Mouse (Mus musculus) forebrain, embryonic 10.5 days (tissue): ENCODE measurements around the gene Kif5a. TPM values are rescaled to one million over a fixed set of nuclear protein-coding genes. Genes with fewer than 3 reads are reported as not detected.

Experiments
- DNase-seq: peaks from one replicate; pipeline ENCODE4 v3.0.0-alpha.2; 2017; ENCODE audit warnings: low spot score; ENCODE audit errors: extremely low spot score
- H3K27ac ChIP-seq: fragments of 300-500 bp; sonication (generic); 2 replicates; pipeline ENCODE4 v1.5.1; 2016; ENCODE audit warnings: mild to moderate bottlenecking
- H3K27me3 ChIP-seq: fragments of 300-500 bp; sonication (generic); 2 replicates; pipeline ENCODE4 v1.6.1; 2016; ENCODE audit warnings: mild to moderate bottlenecking; ENCODE audit not compliant: poor library complexity, severe bottlenecking
- H3K36me3 ChIP-seq: fragments of 300-500 bp; sonication (generic); replicated peaks from 2 replicates; pipeline ENCODE4 v1.6.1; 2016; ENCODE audit warnings: mild to moderate bottlenecking, moderate library complexity
- H3K4me1 ChIP-seq: fragments of 300-500 bp; sonication (generic); 2 replicates; pipeline ENCODE4 v1.6.1; 2016
- H3K4me3 ChIP-seq: fragments of 300-500 bp; sonication (generic); 2 replicates; pipeline ENCODE4 v1.5.1; 2016; ENCODE audit warnings: mild to moderate bottlenecking, moderate library complexity
- H3K9me3 ChIP-seq: fragments of 300-500 bp; sonication (generic); 2 replicates; pipeline ENCODE4 v1.6.1; 2016; ENCODE audit warnings: mild to moderate bottlenecking, moderate library complexity
- WGBS: fragments of 180-500 bp; shearing (Covaris S2); methylation state at CpG from one replicate; pipeline ENCODE4 v1.1.7; 2016; 5-methylcytosine and 5-hydroxymethylcytosine counted together
- polyA plus RNA-seq: library from polyadenylated mRNA; unstranded; fragments of >200 nt; fragmentation: Nextera tagmentation; extraction: Ambion mirVana; gene quantifications from 2 replicates; pipeline ENCODE4 v1.2.1, GENCODE M21; 2016

Gene Kif5a
- polyA plus RNA-seq, 1 experiment from 2014 or later = 7.9 TPM

DNA sequence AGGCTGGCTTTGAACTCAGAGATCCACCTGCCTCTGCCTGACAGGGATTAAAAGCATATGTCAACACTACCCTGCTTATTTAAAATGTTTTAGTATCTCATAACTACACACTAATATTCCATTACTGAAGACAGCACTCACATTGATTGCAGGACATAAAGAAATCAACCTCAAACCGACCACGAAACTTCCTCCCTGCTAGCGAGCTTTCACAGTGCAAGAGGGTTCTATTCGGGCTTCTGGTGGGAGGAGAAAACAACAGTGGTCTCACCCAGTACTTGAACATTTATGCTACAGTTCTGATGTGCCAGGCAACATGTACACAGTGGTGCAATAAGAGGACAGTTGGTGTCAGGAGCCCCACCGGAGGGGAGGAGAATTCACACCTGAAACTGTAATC lies 12.3 kb downstream of the Kif5a start:
- 86% methylated on average over 5 of the region's 5 CpGs for WGBS
- H3K27ac ChIP-seq = no peak overlapping the region
- no peaks in the 10 kb centered on the region for H3K27me3 ChIP-seq
- DNase-seq = no peak
- H3K9me3 ChIP-seq = no peaks in the 10 kb centered on the region
- H3K4me1 ChIP-seq = peaks cover under 1% of the 10 kb centered on the region; the same call in 1 of the 2 replicates
- H3K4me3 ChIP-seq = no peak overlapping the region
- H3K36me3 ChIP-seq = no peaks in the 10 kb centered on the region

DNA sequence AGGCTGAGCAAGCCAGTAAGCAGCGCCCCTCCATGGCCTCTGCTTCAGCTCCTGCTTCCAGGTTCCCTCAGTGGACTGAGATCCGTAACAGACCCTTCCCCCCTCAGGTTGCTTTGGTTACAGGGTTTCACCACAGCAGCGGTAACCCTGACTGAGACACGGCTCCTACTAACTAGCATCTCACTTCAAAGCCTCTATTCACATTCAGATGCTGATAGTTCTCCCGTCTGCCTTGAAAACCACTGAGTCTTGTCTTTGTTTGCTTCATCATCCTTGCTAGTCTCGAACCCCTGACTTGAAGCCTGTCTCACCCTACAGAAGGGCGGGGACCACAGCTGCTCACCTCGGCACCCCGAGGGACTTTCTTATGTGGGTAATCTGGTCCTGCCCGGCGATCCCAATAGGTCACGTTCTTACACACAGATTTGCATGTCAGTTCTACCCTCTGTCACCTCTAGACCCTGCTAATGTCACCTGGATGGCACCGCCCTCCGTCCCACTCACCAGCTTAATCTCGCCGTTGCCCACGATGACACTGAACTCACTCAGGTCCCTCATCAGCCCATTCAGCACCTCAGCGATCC lies 24.8 kb downstream of the Kif5a start:
- H3K4me3 ChIP-seq = no peak overlapping the region
- peaks cover 33% of the 10 kb centered on the region for H3K36me3 ChIP-seq
- peaks cover 11% of the 10 kb centered on the region for H3K4me1 ChIP-seq
- DNase-seq = no peak
- no peaks in the 10 kb centered on the region for H3K9me3 ChIP-seq
- 77% methylated on average over 18 of the region's 18 CpGs for WGBS
- H3K27me3 ChIP-seq = peaks cover 6% of the 10 kb centered on the region; the same call in 1 of the 2 replicates
- no peak overlapping the region for H3K27ac ChIP-seq

DNA sequence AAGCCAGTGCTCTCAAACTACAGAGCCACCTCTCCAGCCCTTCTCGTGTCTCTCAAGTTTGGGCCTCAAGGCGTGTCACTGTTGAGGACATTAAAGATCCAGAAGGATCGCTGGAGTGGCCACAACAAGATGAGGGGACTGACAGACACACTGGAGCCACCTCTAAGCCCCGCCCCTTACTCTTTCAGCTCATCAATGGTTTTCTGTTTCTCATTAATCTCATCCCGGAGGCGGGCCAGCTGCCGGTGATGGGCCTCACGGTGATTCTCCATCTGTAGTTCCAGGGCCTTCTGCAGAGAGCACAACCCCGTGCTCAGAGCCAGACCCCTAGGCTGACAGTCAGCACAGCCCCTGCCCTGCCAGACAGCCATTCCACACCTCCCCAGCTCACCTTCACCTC lies 26.6 kb downstream of the Kif5a start:
- Histone ChIP-seq H3K27me3 (peaks cover 6% of the 10 kb centered on the region; the same call in 1 of the 2 replicates), H3K27ac (no peak overlapping the region), H3K9me3 (no peaks in the 10 kb centered on the region), H3K4me1 (peaks cover 11% of the 10 kb centered on the region), H3K36me3 (peaks cover 20% of the 10 kb centered on the region), H3K4me3 (no peak overlapping the region)
- WGBS = 51% methylated on average over 9 of the region's 9 CpGs
- DNase-seq = no peak

DNA sequence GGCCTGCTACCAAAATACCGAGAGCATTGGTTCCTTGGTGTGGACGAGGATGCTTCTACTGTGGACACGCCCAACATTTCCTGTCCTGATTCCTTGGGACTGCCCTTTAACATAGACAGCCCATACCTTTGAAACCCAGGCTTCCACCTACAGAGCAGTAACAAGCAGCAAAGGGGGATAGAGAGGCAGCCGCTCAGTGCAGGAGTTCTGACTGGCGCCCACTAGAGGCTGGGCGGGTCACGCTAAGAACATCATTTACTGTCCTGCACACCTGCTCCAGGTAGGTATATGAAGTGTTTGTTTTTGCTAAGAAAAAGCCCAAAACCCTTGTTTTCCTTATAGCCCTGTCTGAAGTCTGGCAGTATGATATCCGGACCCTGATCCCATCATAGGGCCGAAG lies 30.0 kb downstream of the Kif5a start:
- H3K4me1 ChIP-seq = peaks cover 11% of the 10 kb centered on the region
- WGBS = 80% methylated on average over 9 of the region's 9 CpGs
- H3K27ac ChIP-seq = no peak overlapping the region
- no peak for DNase-seq
- peaks cover 5% of the 10 kb centered on the region for H3K27me3 ChIP-seq
- peaks cover 5% of the 10 kb centered on the region; the same call in 1 of the 2 replicates for H3K36me3 ChIP-seq
- no peaks in the 10 kb centered on the region for H3K9me3 ChIP-seq
- no peak overlapping the region for H3K4me3 ChIP-seq

DNA sequence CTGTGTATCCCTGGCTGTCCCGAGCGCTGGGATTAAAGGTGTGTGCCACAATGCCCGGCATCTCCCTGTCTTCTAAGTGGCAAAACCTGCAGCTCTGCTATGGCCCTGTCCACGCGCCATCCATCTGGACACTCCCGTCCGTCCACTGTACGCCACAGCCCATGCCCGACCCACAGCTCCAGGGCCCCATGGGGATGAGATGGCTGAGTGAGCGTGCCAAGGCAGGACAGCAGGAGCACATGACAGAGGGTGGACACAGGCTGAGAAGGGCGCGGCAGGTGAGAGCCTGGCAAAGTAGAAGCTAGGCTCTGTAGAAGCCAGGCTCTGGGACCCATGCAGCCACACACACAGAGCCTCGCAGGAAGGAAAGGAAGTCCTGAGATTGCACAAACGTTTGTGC lies 31.4 kb downstream of the Kif5a start:
- no peak overlapping the region for H3K27ac ChIP-seq
- peaks cover 5% of the 10 kb centered on the region; the same call in 1 of the 2 replicates for H3K36me3 ChIP-seq
- H3K4me3 ChIP-seq = no peak overlapping the region
- 87% methylated on average over 14 of the region's 14 CpGs for WGBS
- no peak for DNase-seq
- H3K4me1 ChIP-seq = peaks cover 6% of the 10 kb centered on the region
- no peaks in the 10 kb centered on the region for H3K9me3 ChIP-seq
- H3K27me3 ChIP-seq = peaks cover 13% of the 10 kb centered on the region

DNA sequence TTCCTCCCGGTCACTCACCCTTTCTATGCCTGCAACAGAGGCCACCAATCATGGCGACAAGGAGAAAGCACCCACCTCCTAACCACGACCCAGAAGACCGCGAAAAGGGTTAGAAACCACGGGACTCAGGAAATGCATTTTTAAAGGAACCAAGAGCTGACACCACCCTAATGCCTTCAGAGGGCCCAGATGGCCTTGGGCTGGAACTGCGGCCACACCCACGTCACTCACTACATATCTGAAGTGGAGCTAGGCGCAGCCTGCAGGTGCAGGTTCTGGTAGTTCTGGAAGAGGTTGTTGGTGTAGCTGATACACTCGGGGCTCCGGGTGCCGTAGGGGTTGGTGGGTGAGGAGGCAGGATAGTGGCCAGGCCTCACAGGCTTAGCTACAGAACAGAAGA lies 32.5 kb downstream of the Kif5a start:
- Histone ChIP-seq H3K27ac (no peak overlapping the region), H3K4me3 (no peak overlapping the region), H3K27me3 (peaks cover 13% of the 10 kb centered on the region), H3K4me1 (0 out of 2 replicates have a peak, but pooled peaks cover 4% of the 10 kb centered on the region), H3K36me3 (0 out of 2 replicates have a peak, but pooled peaks cover 5% of the 10 kb centered on the region), H3K9me3 (no peaks in the 10 kb centered on the region)
- 89% methylated on average over 12 of the region's 12 CpGs for WGBS
- DNase-seq = no peak

DNA sequence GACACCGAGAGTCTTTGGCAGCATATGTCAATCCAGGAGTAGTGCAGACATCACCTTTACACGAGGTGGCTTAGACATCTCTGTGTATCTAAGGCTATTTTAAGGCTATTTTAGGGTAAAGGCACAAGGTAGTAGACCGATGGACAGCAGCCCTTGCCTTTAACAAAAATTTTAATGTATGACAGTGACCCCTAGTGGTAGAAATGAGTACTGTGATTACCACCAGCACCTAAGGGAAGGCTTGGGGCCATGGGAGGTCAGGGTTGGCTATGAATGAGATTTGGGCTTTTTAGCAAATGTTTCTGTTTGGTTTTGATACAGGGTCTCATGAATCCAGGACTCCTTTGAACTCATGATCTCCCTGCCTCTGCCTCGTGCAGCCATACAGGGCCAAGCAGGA lies 34.3 kb downstream of the Kif5a start:
- WGBS = 25% methylated on average over 4 of the region's 4 CpGs
- Histone ChIP-seq H3K36me3 (0 out of 2 replicates have a peak, but pooled peaks cover 3% of the 10 kb centered on the region), H3K4me3 (no peak overlapping the region), H3K4me1 (peaks cover 5% of the 10 kb centered on the region; the same call in 1 of the 2 replicates), H3K27ac (no peak overlapping the region), H3K27me3 (peaks cover 13% of the 10 kb centered on the region), H3K9me3 (no peaks in the 10 kb centered on the region)
- peak; percentile 37 for DNase-seq

DNA sequence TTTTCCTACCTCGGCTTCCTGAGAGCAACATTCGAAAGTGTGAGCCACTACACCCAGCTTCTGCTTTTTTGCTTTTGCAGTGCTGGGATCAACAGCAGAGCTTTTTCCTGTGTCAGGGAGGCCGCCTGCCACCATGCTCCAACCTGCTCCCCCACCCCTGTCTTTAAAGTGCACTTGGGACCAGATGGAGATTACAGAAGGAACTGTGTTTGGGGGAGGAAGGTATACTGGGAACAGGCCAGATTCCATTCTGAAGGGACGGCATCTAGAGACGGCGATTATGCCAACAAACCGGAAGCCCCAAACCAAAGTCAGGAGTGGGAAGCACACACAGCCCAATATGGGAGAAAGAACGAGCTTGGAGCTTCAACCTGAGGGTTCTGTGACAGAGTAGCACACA lies 36.0 kb downstream of the Kif5a start:
- Histone ChIP-seq H3K27ac (no peak overlapping the region), H3K36me3 (no peaks in the 10 kb centered on the region), H3K27me3 (peaks cover 13% of the 10 kb centered on the region), H3K9me3 (no peaks in the 10 kb centered on the region), H3K4me1 (peaks cover 11% of the 10 kb centered on the region; the same call in 1 of the 2 replicates), H3K4me3 (no peak overlapping the region)
- WGBS = 89% methylated on average over 8 of the region's 8 CpGs
- DNase-seq = no peak

DNA sequence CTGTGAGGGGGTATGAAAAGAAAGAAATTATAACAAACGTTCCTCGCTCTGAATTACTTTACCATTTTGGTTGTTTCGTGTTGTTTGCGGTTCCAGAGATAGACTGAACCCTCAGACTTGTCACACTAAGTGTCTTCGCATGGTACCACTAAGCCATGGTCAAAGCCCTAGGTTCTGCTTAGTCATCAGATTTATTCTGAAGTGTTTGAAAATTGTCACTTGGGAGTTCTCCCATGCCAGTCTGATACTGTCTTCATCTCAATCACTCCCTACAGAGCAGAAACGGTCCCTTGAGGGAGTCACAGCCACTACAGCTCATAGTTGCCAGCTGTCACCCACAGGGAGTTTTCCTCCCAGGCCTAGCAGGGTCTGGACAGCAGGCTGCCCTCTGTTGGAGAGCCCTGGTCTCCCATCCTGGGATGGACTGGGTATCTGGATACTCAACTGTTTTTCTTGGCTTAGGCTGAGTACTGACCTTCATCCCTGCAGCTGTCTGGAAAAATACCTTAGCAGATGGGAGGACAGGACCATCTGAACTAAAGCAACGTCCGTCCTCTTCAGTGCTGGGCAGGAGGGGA lies 36.7 kb downstream of the Kif5a start:
- Histone ChIP-seq H3K27me3 (peaks cover 13% of the 10 kb centered on the region), H3K27ac (no peak overlapping the region), H3K9me3 (no peaks in the 10 kb centered on the region), H3K4me1 (peaks cover 11% of the 10 kb centered on the region; the same call in 1 of the 2 replicates), H3K36me3 (no peaks in the 10 kb centered on the region), H3K4me3 (no peak overlapping the region)
- no peak for DNase-seq
- WGBS = 74% methylated on average over 8 of the region's 8 CpGs

DNA sequence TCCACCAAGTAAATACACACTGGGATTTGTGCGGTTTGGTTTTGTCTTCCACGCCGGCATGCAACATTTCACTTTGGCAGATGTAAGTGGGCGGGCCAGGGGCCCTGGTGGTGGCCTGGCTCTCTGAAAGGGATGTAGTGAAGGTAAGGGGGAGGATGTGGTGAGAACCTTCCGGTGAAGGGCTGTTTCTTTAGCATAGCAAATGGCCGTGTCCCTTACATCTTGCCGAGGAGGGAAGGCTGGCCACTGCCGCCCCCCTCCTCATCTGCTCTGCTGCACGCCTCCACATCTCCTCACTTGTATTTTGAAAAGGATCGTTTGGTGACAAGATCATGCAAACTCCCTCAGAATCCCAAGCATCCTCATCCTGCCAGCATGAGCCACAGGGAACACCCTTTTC lies 37.4 kb downstream of the Kif5a start:
- DNase-seq = no peak
- Histone ChIP-seq H3K9me3 (no peaks in the 10 kb centered on the region), H3K36me3 (no peaks in the 10 kb centered on the region), H3K4me3 (no peak overlapping the region), H3K27ac (no peak overlapping the region), H3K4me1 (peaks cover 11% of the 10 kb centered on the region; the same call in 1 of the 2 replicates), H3K27me3 (peaks cover 13% of the 10 kb centered on the region)
- 35% methylated on average over 10 of the region's 10 CpGs for WGBS

DNA sequence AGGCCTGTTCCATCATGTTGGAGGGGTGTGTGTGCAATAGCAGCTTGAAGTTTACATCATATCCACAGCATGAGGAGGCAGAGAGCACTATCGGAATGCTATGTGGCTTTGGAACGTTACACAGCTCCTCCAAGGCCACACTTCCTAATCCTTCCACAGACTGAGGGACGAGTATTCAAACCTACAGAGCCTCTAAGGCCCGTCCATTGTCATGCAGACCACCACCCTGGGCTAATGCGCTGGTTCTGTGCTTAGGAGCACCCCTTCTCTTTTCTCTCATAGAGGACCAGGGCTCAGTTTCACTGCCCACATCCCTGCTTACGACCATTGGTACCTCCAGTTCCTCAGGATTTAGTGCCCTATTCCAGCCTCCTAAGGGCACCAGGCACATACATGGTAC lies 37.9 kb downstream of the Kif5a start:
- 30% methylated on average over 6 of the region's 6 CpGs for WGBS

DNA sequence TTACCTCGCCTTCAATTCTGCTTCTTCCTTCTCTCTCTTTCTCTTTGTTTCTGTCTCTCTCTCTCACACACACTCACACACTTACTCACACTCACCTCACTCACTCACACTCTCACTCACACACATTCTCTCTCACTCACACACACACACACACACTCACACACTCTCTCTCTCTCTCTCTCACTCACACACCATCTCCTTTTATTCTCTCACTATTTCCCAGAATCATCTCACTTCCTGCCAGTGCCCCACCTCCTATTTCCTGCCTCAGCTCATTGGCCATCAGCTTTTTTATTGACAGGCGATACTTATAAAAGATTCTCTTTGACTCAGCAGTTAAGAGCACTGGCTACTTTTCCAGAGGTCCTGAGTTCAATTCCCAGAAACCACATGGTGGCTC lies 44.8 kb downstream of the Kif5a start:
- Histone ChIP-seq H3K27me3 (no peaks in the 10 kb centered on the region), H3K27ac (no peak overlapping the region), H3K4me1 (peaks cover 6% of the 10 kb centered on the region; the same call in 1 of the 2 replicates), H3K9me3 (no peaks in the 10 kb centered on the region), H3K4me3 (no peak overlapping the region), H3K36me3 (no peaks in the 10 kb centered on the region)
- WGBS = 88% methylated on average over 2 of the region's 2 CpGs
- DNase-seq = no peak

More for the DNA sequence above, 37.9 kb downstream of the Kif5a start:
- Histone ChIP-seq H3K9me3 (no peaks in the 10 kb centered on the region), H3K4me1 (peaks cover 11% of the 10 kb centered on the region; the same call in 1 of the 2 replicates), H3K4me3 (no peak overlapping the region), H3K27me3 (peaks cover 13% of the 10 kb centered on the region), H3K27ac (no peak overlapping the region), H3K36me3 (no peaks in the 10 kb centered on the region)
- no peak for DNase-seq

DNA sequence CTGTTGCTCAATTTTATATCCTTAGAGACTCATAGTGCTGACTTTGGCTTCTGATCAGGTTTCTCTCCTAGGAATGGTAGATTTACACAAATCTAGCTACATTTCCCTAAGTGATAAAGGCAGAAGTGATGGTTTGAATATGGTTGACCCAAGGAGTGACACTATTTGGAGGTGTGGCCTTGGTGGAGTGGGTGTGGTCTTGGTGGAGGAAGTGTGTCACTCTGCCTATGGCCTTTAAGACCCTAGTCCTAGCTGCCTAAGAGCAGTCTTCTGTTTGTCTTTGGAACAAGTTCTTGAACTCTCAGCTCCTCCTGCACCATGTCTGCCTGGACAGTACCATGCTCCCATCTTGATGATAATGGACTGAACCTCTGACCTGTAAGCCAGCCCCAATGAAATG lies 46.0 kb downstream of the Kif5a start:
- no peak overlapping the region for H3K4me3 ChIP-seq
- no peak overlapping the region for H3K27ac ChIP-seq
- no peaks in the 10 kb centered on the region for H3K9me3 ChIP-seq
- H3K36me3 ChIP-seq = no peaks in the 10 kb centered on the region
- H3K27me3 ChIP-seq = no peaks in the 10 kb centered on the region
- DNase-seq = no peak
- H3K4me1 ChIP-seq = no peaks in the 10 kb centered on the region
